Mouse (Mus musculus): Measurements from ENCODE around the gene Wdr1. TPM values are rescaled to one million over a fixed set of nuclear protein-coding genes. Genes with fewer than 3 reads are reported as not detected.

The Wdr1 gene
- polyA plus RNA-seq, 1 experiment from 2014 or later, result 407 TPM

- Histone ChIP-seq H3K4me3 (ENCODE audit: inconsistent target) (no peak overlapping the region), H3K27ac (no peak overlapping the region), H3K36me3 (ENCODE audit: inconsistent target) (peaks cover 73% of the 10 kb centered on the region), H3K79me2 (ENCODE audit: inconsistent target) (peaks cover 92% of the 10 kb centered on the region)
- 75% methylated on average over 3 of the region's 3 CpGs for WGBS (ENCODE audit: missing documents)
These were observed 6.6 kb downstream of the Wdr1 start for GRCm38 (mm10) chr5:38556406-38556805.

- Histone ChIP-seq H3K4me3 (ENCODE audit: inconsistent target) (no peak overlapping the region), H3K36me3 (ENCODE audit: inconsistent target) (peaks cover 88% of the 10 kb centered on the region), H3K27ac (no peak overlapping the region), H3K79me2 (ENCODE audit: inconsistent target) (peaks cover 100% of the 10 kb centered on the region)
- WGBS (ENCODE audit: missing documents), result 75% methylated on average over 3 of the region's 3 CpGs
These were observed 9.1 kb downstream of the Wdr1 start for GRCm38 (mm10) chr5:38553953-38554352.

- Histone ChIP-seq H3K27ac (no peak overlapping the region), H3K36me3 (ENCODE audit: inconsistent target) (peaks cover 88% of the 10 kb centered on the region), H3K79me2 (ENCODE audit: inconsistent target) (peaks cover 100% of the 10 kb centered on the region), H3K4me3 (ENCODE audit: inconsistent target) (no peak overlapping the region)
- 89% methylated on average over 3 of the region's 4 CpGs for WGBS (ENCODE audit: missing documents)
These were observed 9.5 kb downstream of the Wdr1 start for GRCm38 (mm10) chr5:38553491-38553890.

- Histone ChIP-seq H3K79me2 (ENCODE audit: inconsistent target) (peaks cover 100% of the 10 kb centered on the region), H3K27ac (no peak overlapping the region), H3K36me3 (ENCODE audit: inconsistent target) (peaks cover 88% of the 10 kb centered on the region), H3K4me3 (ENCODE audit: inconsistent target) (no peak overlapping the region)
- WGBS (ENCODE audit: missing documents), result 97% methylated on average over 3 of the region's 3 CpGs
These were observed 10.4 kb downstream of the Wdr1 start for GRCm38 (mm10) chr5:38552615-38553014.

- peaks cover 90% of the 10 kb centered on the region for H3K36me3 ChIP-seq (ENCODE audit: inconsistent target)
- no peak overlapping the region for H3K27ac ChIP-seq
- no peak overlapping the region for H3K4me3 ChIP-seq (ENCODE audit: inconsistent target)
- 85% methylated on average over 1 of the region's 1 CpGs for WGBS (ENCODE audit: missing documents)
- peaks cover 100% of the 10 kb centered on the region for H3K79me2 ChIP-seq (ENCODE audit: inconsistent target)
These were observed 12.7 kb downstream of the Wdr1 start for GRCm38 (mm10) chr5:38550221-38550768.

- Histone ChIP-seq H3K79me2 (ENCODE audit: inconsistent target) (peaks cover 100% of the 10 kb centered on the region), H3K27ac (no peak overlapping the region), H3K4me3 (ENCODE audit: inconsistent target) (no peak overlapping the region), H3K36me3 (ENCODE audit: inconsistent target) (peaks cover 90% of the 10 kb centered on the region)
- WGBS (ENCODE audit: missing documents), result 71% methylated on average over 2 of the region's 3 CpGs
These were observed 13.5 kb downstream of the Wdr1 start for GRCm38 (mm10) chr5:38549461-38549909.

- peaks cover 100% of the 10 kb centered on the region for H3K79me2 ChIP-seq (ENCODE audit: inconsistent target)
- no peak overlapping the region for H3K4me3 ChIP-seq (ENCODE audit: inconsistent target)
- H3K27ac ChIP-seq, result no peak overlapping the region
- 93% methylated on average over 6 of the region's 6 CpGs for WGBS (ENCODE audit: missing documents)
- peaks cover 91% of the 10 kb centered on the region for H3K36me3 ChIP-seq (ENCODE audit: inconsistent target)
These were observed 15.6 kb downstream of the Wdr1 start for GRCm38 (mm10) chr5:38547375-38547774.

GRCm38 (mm10) chr5:38544423-38545415 is 18.3 kb downstream of the Wdr1 start:
- peaks cover 97% of the 10 kb centered on the region for H3K79me2 ChIP-seq (ENCODE audit: inconsistent target)
- no peak overlapping the region for H3K4me3 ChIP-seq (ENCODE audit: inconsistent target)
- peaks cover 99% of the 10 kb centered on the region for H3K36me3 ChIP-seq (ENCODE audit: inconsistent target)
- no peak overlapping the region for H3K27ac ChIP-seq
- 85% methylated on average over 5 of the region's 5 CpGs for WGBS (ENCODE audit: missing documents)

GRCm38 (mm10) chr5:38543496-38544217 is 19.4 kb downstream of the Wdr1 start:
- peaks cover 98% of the 10 kb centered on the region for H3K36me3 ChIP-seq (ENCODE audit: inconsistent target)
- peaks cover 87% of the 10 kb centered on the region for H3K79me2 ChIP-seq (ENCODE audit: inconsistent target)
- H3K4me3 ChIP-seq (ENCODE audit: inconsistent target), result no peak overlapping the region
- H3K27ac ChIP-seq, result no peak overlapping the region
- WGBS (ENCODE audit: missing documents), result 95% methylated on average over 4 of the region's 4 CpGs

GRCm38 (mm10) chr5:38541728-38542127 is 21.3 kb downstream of the Wdr1 start:
- H3K4me3 ChIP-seq (ENCODE audit: inconsistent target), result no peak overlapping the region
- peaks cover 68% of the 10 kb centered on the region for H3K79me2 ChIP-seq (ENCODE audit: inconsistent target)
- peaks cover 98% of the 10 kb centered on the region for H3K36me3 ChIP-seq (ENCODE audit: inconsistent target)
- H3K27ac ChIP-seq, result no peak overlapping the region
- WGBS (ENCODE audit: missing documents), result 100% methylated on average over 3 of the region's 3 CpGs

GRCm38 (mm10) chr5:38540898-38541297 is 22.1 kb downstream of the Wdr1 start:
- H3K79me2 ChIP-seq (ENCODE audit: inconsistent target), result peaks cover 60% of the 10 kb centered on the region
- WGBS (ENCODE audit: missing documents), result 100% methylated on average over 1 of the region's 1 CpGs

GRCm38 (mm10) chr5:38538508-38538907 is 24.5 kb downstream of the Wdr1 start:
- 88% methylated on average over 8 of the region's 8 CpGs for WGBS (ENCODE audit: missing documents)
- Histone ChIP-seq H3K27ac (no peak overlapping the region), H3K79me2 (ENCODE audit: inconsistent target) (peaks cover 36% of the 10 kb centered on the region; the same call in 1 of the 2 replicates), H3K36me3 (ENCODE audit: inconsistent target) (peaks cover 98% of the 10 kb centered on the region), H3K4me3 (ENCODE audit: inconsistent target) (no peak overlapping the region)

More at GRCm38 (mm10) chr5:38540898-38541297, 22.1 kb downstream of the Wdr1 start:
- no peak overlapping the region for H3K4me3 ChIP-seq (ENCODE audit: inconsistent target)
- no peak overlapping the region for H3K27ac ChIP-seq
- peaks cover 98% of the 10 kb centered on the region for H3K36me3 ChIP-seq (ENCODE audit: inconsistent target)

GRCm38 (mm10) chr5:38537845-38538244 is 25.2 kb downstream of the Wdr1 start:
- no peak overlapping the region for H3K27ac ChIP-seq
- no peak overlapping the region for H3K4me3 ChIP-seq (ENCODE audit: inconsistent target)
- H3K79me2 ChIP-seq (ENCODE audit: inconsistent target), result peaks cover 29% of the 10 kb centered on the region; the same call in 1 of the 2 replicates
- WGBS (ENCODE audit: missing documents), result 86% methylated on average over 4 of the region's 4 CpGs
- H3K36me3 ChIP-seq (ENCODE audit: inconsistent target), result peaks cover 99% of the 10 kb centered on the region

GRCm38 (mm10) chr5:38536822-38537221 is 26.2 kb downstream of the Wdr1 start:
- Histone ChIP-seq H3K36me3 (ENCODE audit: inconsistent target) (peaks cover 99% of the 10 kb centered on the region), H3K27ac (no peak overlapping the region), H3K4me3 (ENCODE audit: inconsistent target) (no peak overlapping the region), H3K79me2 (ENCODE audit: inconsistent target) (peaks cover 19% of the 10 kb centered on the region; the same call in 1 of the 2 replicates)
- WGBS (ENCODE audit: missing documents), result 100% methylated on average over 2 of the region's 3 CpGs

Measured in macrophage (primary cell).